28 mouse cellular contexts compared by ENCODE assay signal in the genomic region with DNA sequence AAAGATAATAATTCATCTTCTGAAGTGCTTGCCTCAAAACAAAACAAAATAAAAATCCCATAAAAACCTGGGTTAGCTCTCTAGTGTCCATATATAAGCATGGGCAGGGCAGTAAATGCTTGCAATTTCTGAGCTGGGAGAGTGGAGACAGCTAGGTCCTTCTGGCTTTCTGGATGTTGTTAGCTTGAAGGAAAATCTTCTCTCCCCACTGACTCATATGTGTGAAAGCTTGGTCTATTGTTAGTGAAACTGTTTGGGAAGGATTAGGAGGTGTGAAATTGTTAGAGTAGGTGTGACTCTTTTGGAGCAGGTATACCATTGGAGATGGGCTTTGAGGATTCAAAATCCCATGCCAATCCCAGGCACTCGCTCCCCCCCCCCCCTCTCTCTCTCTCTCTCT.
"Had no signal": no experiment of that assay in that cellular context is flagged by ENCODE, and none has a peak within 500 bp of the region (broad histone marks: within the 10 kb centered on the region; RNA-seq: fewer than 3 reads in every experiment).

No protein-coding gene starts in this region.

- H3K27me3 ChIP-seq: embryonic facial prominence, embryonic 12.5 days; embryonic facial prominence, embryonic 13.5 days; embryonic facial prominence, embryonic 15.5 days; forebrain, embryonic 12.5 days; forebrain, embryonic 13.5 days; forebrain, embryonic 15.5 days had no signal

- ATAC-seq: forebrain, embryonic 13.5 days; forebrain, embryonic 14.5 days; forebrain, embryonic 15.5 days; forebrain, embryonic 16.5 days; forebrain, postnatal 0 days had no signal

- H3K36me3 ChIP-seq: embryonic facial prominence, embryonic 10.5 days; embryonic facial prominence, embryonic 12.5 days; embryonic facial prominence, embryonic 13.5 days; embryonic facial prominence, embryonic 15.5 days; forebrain, embryonic 10.5 days; forebrain, embryonic 12.5 days; forebrain, embryonic 15.5 days had no signal

- H3K4me1 ChIP-seq: embryonic facial prominence, embryonic 10.5 days; embryonic facial prominence, embryonic 12.5 days; embryonic facial prominence, embryonic 13.5 days; embryonic facial prominence, embryonic 15.5 days; forebrain, embryonic 10.5 days; forebrain, embryonic 12.5 days; forebrain, embryonic 13.5 days; forebrain, embryonic 15.5 days had no signal

- H3K27ac ChIP-seq: embryonic facial prominence, embryonic 10.5 days; embryonic facial prominence, embryonic 12.5 days; embryonic facial prominence, embryonic 13.5 days; embryonic facial prominence, embryonic 15.5 days; forebrain, embryonic 10.5 days; forebrain, embryonic 12.5 days; forebrain, embryonic 13.5 days; forebrain, embryonic 15.5 days; gastrocnemius, adult 2 months; heart, adult 2 months had no signal

- H3K4me3 ChIP-seq: embryonic facial prominence, embryonic 10.5 days; embryonic facial prominence, embryonic 12.5 days; embryonic facial prominence, embryonic 13.5 days; embryonic facial prominence, embryonic 15.5 days; erythroblast, embryonic 14.5 days; forebrain, embryonic 10.5 days; forebrain, embryonic 12.5 days; forebrain, embryonic 13.5 days; forebrain, embryonic 15.5 days; gastrocnemius, adult 2 months; heart, adult 2 months had no signal

- H3K9me3 ChIP-seq: embryonic facial prominence, embryonic 10.5 days; embryonic facial prominence, embryonic 12.5 days; embryonic facial prominence, embryonic 13.5 days; embryonic facial prominence, embryonic 15.5 days; forebrain, embryonic 10.5 days; forebrain, embryonic 12.5 days; forebrain, embryonic 13.5 days; forebrain, embryonic 15.5 days had no signal

- H3K9ac ChIP-seq: embryonic facial prominence, embryonic 12.5 days; embryonic facial prominence, embryonic 13.5 days; embryonic facial prominence, embryonic 15.5 days; forebrain, embryonic 12.5 days; forebrain, embryonic 13.5 days; forebrain, embryonic 15.5 days; forebrain, postnatal 0 days had no signal

- DNase-seq: cerebellum, adult 8-10 months; cerebellum, adult 9-10 months; cerebellum, adult 9-11 months; cerebellum, postnatal 10 days; cerebellum, postnatal 14 days; cerebellum, postnatal 25 days; cerebellum, postnatal 36 days; embryo, embryonic 11 days; forebrain, postnatal 0 days; gastrocnemius, adult 2 months; gastrocnemius, postnatal 10 days; gastrocnemius, postnatal 14 days; gastrocnemius, postnatal 25 days; gastrocnemius, postnatal 36 days; heart, adult 11 months; heart, adult 18-20 months; heart, adult 2 months had no signal

- H3K4me2 ChIP-seq: embryonic facial prominence, embryonic 12.5 days; embryonic facial prominence, embryonic 13.5 days; embryonic facial prominence, embryonic 15.5 days; forebrain, embryonic 12.5 days; forebrain, embryonic 13.5 days; forebrain, embryonic 15.5 days had no signal
